Mouse (Mus musculus) lung, adult 2 months (tissue): ENCODE measurements around the gene Olfr823.
"Not testable (repeated sequence)": the region's sequence is repeated elsewhere in the genome, so short reads cannot be mapped to it uniquely, and the experiment has no call there.

Experiments used
- CTCF ChIP-seq: fragments of 200-500 bp; IDR thresholded peaks from 2 replicates; pipeline ENCODE4 v1.5.1; 2011; ENCODE audit warnings: mild to moderate bottlenecking, low read length, control low read depth; ENCODE audit not compliant: insufficient read depth
- POLR2A ChIP-seq: fragments of 200-500 bp; IDR thresholded peaks from 2 replicates; pipeline ENCODE4 v1.6.1; 2011; ENCODE audit warnings: low read depth, mild to moderate bottlenecking, control low read depth, low read length, borderline replicate concordance; ENCODE audit errors: extremely low read depth

GRCm38 (mm10) chr10:130116045-130116444 lies 862 bp upstream of the Olfr823 start:
- not testable (repeated sequence) for TF ChIP-seq POLR2A, CTCF
